ENCODE assay signal across 13 mouse cellular contexts in the genomic region with DNA sequence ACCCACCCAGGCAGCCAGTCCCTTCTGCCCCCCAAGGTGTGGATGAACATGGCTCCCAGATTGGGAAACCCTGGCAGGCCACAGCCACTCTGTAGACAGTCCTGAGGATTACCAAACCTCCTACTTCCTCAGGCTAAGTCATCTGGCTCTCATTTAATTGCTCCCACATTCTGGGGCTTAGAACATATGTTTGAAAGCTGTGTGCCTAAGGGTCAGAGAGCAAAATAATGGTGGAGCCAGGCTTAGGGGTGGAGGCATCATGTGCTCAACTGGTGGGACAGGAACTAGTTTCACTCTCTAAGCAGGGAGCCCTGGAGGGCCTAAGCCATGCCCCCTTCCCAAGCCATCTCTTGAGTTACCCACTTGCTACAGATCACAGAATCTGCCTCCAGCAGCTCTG.
"Had no signal": no experiment of that assay in that cellular context is flagged by ENCODE, and none has a peak within 500 bp of the region (broad histone marks: within the 10 kb centered on the region; RNA-seq: fewer than 3 reads in every experiment).

No protein-coding gene starts in this region.

- DNase-seq: kidney, adult 9 months; kidney, postnatal 10 days; kidney, postnatal 4 days; left cerebral cortex, postnatal 4 days; liver; liver, embryonic 13.5 days; liver, postnatal 0 days; midbrain, embryonic 14.5 days; retina, postnatal 1 day; thymus, postnatal 36 days had no signal

- ATAC-seq: liver, postnatal 0 days had no signal

- H3K4me1 ChIP-seq: liver, embryonic 13.5 days had no signal

- H3K9me3 ChIP-seq: liver, embryonic 13.5 days; neural tube, embryonic 13.5 days had no signal

- H3K27ac ChIP-seq: layer of hippocampus, adult 2 months; liver, embryonic 13.5 days; neural tube, embryonic 13.5 days had no signal

- H3K36me3 ChIP-seq: liver, embryonic 13.5 days; midbrain, embryonic 10.5 days; neural tube, embryonic 13.5 days had no signal

- H3K4me3 ChIP-seq: layer of hippocampus, adult 2 months; liver, embryonic 13.5 days; midbrain, embryonic 10.5 days; neural tube, embryonic 13.5 days had no signal

- H3K9ac ChIP-seq: liver, embryonic 13.5 days; liver, postnatal 0 days; neural tube, embryonic 13.5 days had no signal

- H3K27me3 ChIP-seq: liver, embryonic 13.5 days; neural tube, embryonic 13.5 days had no signal

- H3K4me2 ChIP-seq: liver, embryonic 13.5 days; neural tube, embryonic 13.5 days had no signal
